Mouse (Mus musculus): ENCODE data around the gene Phyh. TPM values are rescaled to one million over a fixed set of nuclear protein-coding genes. Genes with fewer than 3 reads are reported as not detected.
"Not testable (repeated sequence)": the region's sequence is repeated elsewhere in the genome, so short reads cannot be mapped to it uniquely, and the experiment has no call there.

The Phyh gene
- total and polyA plus RNA-seq, 2 experiments from 2014 or later: 74.6 to 127 TPM

GRCm38 (mm10) chr2:4929230-4929629 lies 10.4 kb downstream of the Phyh start:
- WGBS: 88% methylated on average over 2 of the region's 2 CpGs
- no peak for TF ChIP-seq CTCF (IDR thresholded peaks at IDR 0.05; ENCODE audit: low read depth)
- ATAC-seq (no peak), DNase-seq (ENCODE audit: low spot score) (no peak)
- Histone ChIP-seq H3K4me3 (ENCODE audit: low read length) (no peak overlapping the region), H3K4me1 (ENCODE audit: insufficient read depth, low read length) (no peaks in the 10 kb centered on the region), H3K27me3 (ENCODE audit: insufficient read depth, low read length) (no peaks in the 10 kb centered on the region), H3K9me3 (ENCODE audit: low read length) (no peaks in the 10 kb centered on the region), H3K27ac (no peak overlapping the region), H3K4me2 (ENCODE audit: low read depth, low read length) (no peak overlapping the region), H3K36me3 (ENCODE audit: insufficient read depth, low read length) (peaks cover 29% of the 10 kb centered on the region; the same call in 1 of the 2 replicates), H3K9ac (replicated peaks; ENCODE audit: low read length) (no peak overlapping the region)

GRCm38 (mm10) chr2:4934516-4934915 lies 15.7 kb downstream of the Phyh start:
- H3K4me1 ChIP-seq (ENCODE audit: insufficient read depth, low read length): no peaks in the 10 kb centered on the region
- 96% methylated on average over 9 of the region's 9 CpGs for WGBS

DNA sequence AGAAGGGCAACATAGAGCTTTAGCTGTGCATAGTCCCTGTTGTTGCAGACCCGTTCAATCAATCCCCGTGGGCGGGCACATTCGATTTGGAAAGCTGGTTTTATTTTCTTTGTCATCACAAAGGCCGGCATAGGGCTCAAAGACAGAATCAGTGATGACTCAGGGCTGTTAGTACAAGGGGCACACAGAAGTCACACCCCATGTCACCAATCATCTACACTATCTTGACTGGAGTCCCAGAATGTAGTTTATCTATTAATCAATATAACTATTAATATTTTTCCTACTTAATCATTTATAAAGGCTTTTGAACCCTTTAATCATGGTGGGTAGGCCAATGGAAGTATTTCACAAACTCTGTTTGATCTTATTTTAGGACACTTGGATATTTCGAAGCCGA lies 19.1 kb downstream of the Phyh start:
- Histone ChIP-seq H3K4me2 (ENCODE audit: low read depth, low read length) (no peak overlapping the region), H3K4me3 (ENCODE audit: low read length) (no peak overlapping the region), H3K36me3 (ENCODE audit: insufficient read depth, low read length) (peaks cover 18% of the 10 kb centered on the region; the same call in 1 of the 2 replicates), H3K27me3 (ENCODE audit: insufficient read depth, low read length) (no peaks in the 10 kb centered on the region), H3K9me3 (ENCODE audit: low read length) (no peaks in the 10 kb centered on the region), H3K4me1 (ENCODE audit: insufficient read depth, low read length) (no peaks in the 10 kb centered on the region), H3K27ac (no peak overlapping the region), H3K9ac (replicated peaks; ENCODE audit: low read length) (no peak overlapping the region)
- TF ChIP-seq CTCF (IDR thresholded peaks at IDR 0.05; ENCODE audit: low read depth): no peak
- 93% methylated on average over 7 of the region's 7 CpGs for WGBS
- ATAC-seq: no peak
- no peak for DNase-seq (ENCODE audit: low spot score)

More at GRCm38 (mm10) chr2:4934516-4934915, 15.7 kb downstream of the Phyh start:
- H3K27me3 ChIP-seq (ENCODE audit: insufficient read depth, low read length): no peaks in the 10 kb centered on the region
- H3K9ac ChIP-seq (replicated peaks; ENCODE audit: low read length): no peak overlapping the region
- no peak overlapping the region for H3K4me3 ChIP-seq (ENCODE audit: low read length)
- no peak overlapping the region for H3K4me2 ChIP-seq (ENCODE audit: low read depth, low read length)
- DNase-seq (ENCODE audit: low spot score) (no peak), ATAC-seq (no peak)
- H3K27ac ChIP-seq: no peak overlapping the region
- no peak for TF ChIP-seq CTCF (IDR thresholded peaks at IDR 0.05; ENCODE audit: low read depth)
- peaks cover 31% of the 10 kb centered on the region; the same call in 1 of the 2 replicates for H3K36me3 ChIP-seq (ENCODE audit: insufficient read depth, low read length)
- no peaks in the 10 kb centered on the region for H3K9me3 ChIP-seq (ENCODE audit: low read length)

- no peaks in the 10 kb centered on the region for H3K27me3 ChIP-seq (ENCODE audit: insufficient read depth, low read length)
- WGBS: 90% methylated on average over 11 of the region's 11 CpGs
- H3K27ac ChIP-seq: no peak overlapping the region
Observed at GRCm38 (mm10) chr2:4940861-4941260, 22.0 kb downstream of the Phyh start.

DNA sequence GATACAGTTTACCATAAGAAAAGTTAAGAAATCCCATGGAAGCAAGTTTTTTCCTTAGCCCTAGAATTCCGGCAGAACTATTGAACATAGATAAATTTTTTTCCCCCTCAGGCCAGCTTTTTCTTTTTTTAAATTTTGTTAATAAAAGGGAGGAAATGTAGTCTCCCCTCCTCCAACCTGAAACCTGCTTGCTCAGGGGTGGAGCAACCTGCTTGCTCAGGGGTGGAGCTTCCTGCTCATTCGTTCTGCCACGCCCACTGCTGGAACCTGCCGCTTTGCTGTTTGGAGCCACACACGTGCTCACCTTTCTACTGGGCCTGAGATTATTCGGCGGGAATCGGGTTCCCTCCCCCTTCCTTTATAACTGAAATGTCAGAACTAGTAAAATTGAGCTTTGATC lies 30.9 kb downstream of the Phyh start:
- not testable (repeated sequence) for H3K27me3 ChIP-seq (ENCODE audit: insufficient read depth, low read length); H3K27ac ChIP-seq; H3K9ac ChIP-seq (replicated peaks; ENCODE audit: low read length); H3K4me1 ChIP-seq (ENCODE audit: insufficient read depth, low read length); H3K4me3 ChIP-seq (ENCODE audit: low read length); ATAC-seq; H3K36me3 ChIP-seq (ENCODE audit: insufficient read depth, low read length); H3K9me3 ChIP-seq (ENCODE audit: low read length); DNase-seq (ENCODE audit: low spot score); H3K4me2 ChIP-seq (ENCODE audit: low read depth, low read length)
- 79% methylated on average over 5 of the region's 8 CpGs for WGBS

More at GRCm38 (mm10) chr2:4940861-4941260, 22.0 kb downstream of the Phyh start:
- DNase-seq (ENCODE audit: low spot score) (no peak), ATAC-seq (no peak)
- Histone ChIP-seq H3K4me3 (ENCODE audit: low read length) (no peak overlapping the region), H3K36me3 (ENCODE audit: insufficient read depth, low read length) (peaks cover 18% of the 10 kb centered on the region; the same call in 1 of the 2 replicates), H3K4me2 (ENCODE audit: low read depth, low read length) (no peak overlapping the region), H3K9ac (replicated peaks; ENCODE audit: low read length) (no peak overlapping the region), H3K9me3 (ENCODE audit: low read length) (0 out of 2 replicates have a peak, but pooled peaks cover 4% of the 10 kb centered on the region), H3K4me1 (ENCODE audit: insufficient read depth, low read length) (no peaks in the 10 kb centered on the region)
- TF ChIP-seq CTCF (IDR thresholded peaks at IDR 0.05; ENCODE audit: low read depth): no peak

GRCm38 (mm10) chr2:4950986-4951385 lies 32.2 kb downstream of the Phyh start:
- TF ChIP-seq CTCF (IDR thresholded peaks at IDR 0.05; ENCODE audit: low read depth): no peak
- Histone ChIP-seq H3K4me3 (ENCODE audit: low read length) (no peak overlapping the region), H3K9ac (replicated peaks; ENCODE audit: low read length) (no peak overlapping the region), H3K9me3 (ENCODE audit: low read length) (no peaks in the 10 kb centered on the region), H3K4me1 (ENCODE audit: insufficient read depth, low read length) (no peaks in the 10 kb centered on the region), H3K27ac (no peak overlapping the region), H3K27me3 (ENCODE audit: insufficient read depth, low read length) (no peaks in the 10 kb centered on the region), H3K36me3 (ENCODE audit: insufficient read depth, low read length) (no peaks in the 10 kb centered on the region), H3K4me2 (ENCODE audit: low read depth, low read length) (no peak overlapping the region)
- WGBS: 94% methylated on average over 2 of the region's 2 CpGs
- ATAC-seq (no peak), DNase-seq (ENCODE audit: low spot score) (no peak)

GRCm38 (mm10) chr2:4954216-4954760 lies 35.5 kb downstream of the Phyh start:
- no peak for TF ChIP-seq CTCF (IDR thresholded peaks at IDR 0.05; ENCODE audit: low read depth)
- Histone ChIP-seq H3K9me3 (ENCODE audit: low read length) (no peaks in the 10 kb centered on the region), H3K4me3 (ENCODE audit: low read length) (no peak overlapping the region), H3K27me3 (ENCODE audit: insufficient read depth, low read length) (no peaks in the 10 kb centered on the region), H3K9ac (replicated peaks; ENCODE audit: low read length) (no peak overlapping the region), H3K36me3 (ENCODE audit: insufficient read depth, low read length) (no peaks in the 10 kb centered on the region), H3K4me1 (ENCODE audit: insufficient read depth, low read length) (no peaks in the 10 kb centered on the region), H3K27ac (no peak overlapping the region), H3K4me2 (ENCODE audit: low read depth, low read length) (no peak overlapping the region)
- DNase-seq (ENCODE audit: low spot score) (no peak), ATAC-seq (no peak)
- WGBS: 87% methylated on average over 6 of the region's 6 CpGs

Data from hindbrain, postnatal 0 days (tissue).